Mouse (Mus musculus): ENCODE data around the gene Rxra. TPM values are rescaled to one million over a fixed set of nuclear protein-coding genes. Genes with fewer than 3 reads are reported as not detected.

Gene Rxra
- total RNA-seq, 2 experiments from 2014 or later = 25.1 to 27.9 TPM

DNA sequence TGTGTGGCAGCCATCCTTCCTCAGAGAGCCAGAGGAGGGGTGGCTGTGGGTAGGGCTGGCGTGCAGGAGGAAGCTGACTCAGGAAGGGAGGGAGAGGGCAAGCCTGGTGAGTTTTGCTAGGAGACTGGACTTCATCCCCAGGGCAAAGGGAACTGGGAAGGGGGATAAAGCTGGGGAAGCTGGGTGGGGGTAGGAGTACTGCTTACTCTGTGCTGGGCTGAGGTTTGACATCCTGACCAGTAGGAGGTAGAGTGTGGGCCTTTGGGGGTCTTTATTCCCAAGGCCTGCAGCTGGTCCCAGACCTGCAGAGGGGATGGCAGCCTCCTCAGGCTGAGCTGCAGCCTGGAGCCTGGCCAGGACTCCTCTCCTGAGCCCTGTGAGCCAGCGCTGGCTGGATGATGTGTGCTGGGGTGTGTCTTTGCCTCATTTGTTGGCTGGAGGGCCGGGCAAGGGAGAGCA, 4.6 kb upstream of the Rxra start:
- DNase-seq = no peak

DNA sequence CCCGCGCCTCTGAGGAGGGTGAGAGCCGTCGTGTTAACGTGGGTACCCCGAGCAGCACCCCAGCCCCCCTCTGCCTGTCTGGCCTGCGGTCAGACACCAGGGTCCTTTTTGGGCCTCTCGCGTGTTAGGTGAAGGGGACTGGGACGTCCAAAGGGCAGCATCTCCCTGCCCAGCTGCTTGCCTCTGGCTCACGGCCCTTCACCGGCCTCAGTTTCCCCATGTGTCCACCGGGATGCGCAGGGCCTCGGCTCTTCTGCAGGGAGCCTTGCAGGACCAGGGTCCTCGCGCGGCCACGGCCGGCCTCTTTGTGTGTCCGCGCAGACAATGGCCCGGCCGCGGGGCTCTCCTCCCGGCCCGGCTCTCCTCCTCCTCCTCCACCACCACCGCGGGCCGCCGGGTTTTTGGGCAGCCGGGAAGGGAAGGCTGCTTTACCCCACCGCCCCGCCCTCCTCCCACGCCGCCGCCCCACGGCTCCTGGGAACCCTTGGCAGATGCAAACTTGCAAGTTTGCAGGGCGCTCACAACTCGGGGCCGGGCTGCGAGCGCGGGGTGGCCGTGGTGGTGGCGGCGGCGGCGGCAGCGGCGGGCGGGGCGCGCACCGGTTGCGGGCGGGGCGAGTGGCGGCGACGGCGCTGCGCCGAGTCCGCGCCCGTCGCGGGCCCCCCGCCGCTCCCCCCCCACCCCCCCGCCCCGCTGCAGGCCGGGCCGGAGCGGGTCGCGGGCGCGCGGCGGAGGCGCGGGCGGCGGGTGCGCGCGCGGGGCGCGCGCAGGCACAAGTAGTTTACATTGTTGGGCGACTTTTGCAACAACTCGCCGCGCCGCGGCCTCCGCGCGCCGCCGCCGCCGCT, 462 bp downstream of the Rxra start:
- peak; percentile 50 to 55 for DNase-seq

DNA sequence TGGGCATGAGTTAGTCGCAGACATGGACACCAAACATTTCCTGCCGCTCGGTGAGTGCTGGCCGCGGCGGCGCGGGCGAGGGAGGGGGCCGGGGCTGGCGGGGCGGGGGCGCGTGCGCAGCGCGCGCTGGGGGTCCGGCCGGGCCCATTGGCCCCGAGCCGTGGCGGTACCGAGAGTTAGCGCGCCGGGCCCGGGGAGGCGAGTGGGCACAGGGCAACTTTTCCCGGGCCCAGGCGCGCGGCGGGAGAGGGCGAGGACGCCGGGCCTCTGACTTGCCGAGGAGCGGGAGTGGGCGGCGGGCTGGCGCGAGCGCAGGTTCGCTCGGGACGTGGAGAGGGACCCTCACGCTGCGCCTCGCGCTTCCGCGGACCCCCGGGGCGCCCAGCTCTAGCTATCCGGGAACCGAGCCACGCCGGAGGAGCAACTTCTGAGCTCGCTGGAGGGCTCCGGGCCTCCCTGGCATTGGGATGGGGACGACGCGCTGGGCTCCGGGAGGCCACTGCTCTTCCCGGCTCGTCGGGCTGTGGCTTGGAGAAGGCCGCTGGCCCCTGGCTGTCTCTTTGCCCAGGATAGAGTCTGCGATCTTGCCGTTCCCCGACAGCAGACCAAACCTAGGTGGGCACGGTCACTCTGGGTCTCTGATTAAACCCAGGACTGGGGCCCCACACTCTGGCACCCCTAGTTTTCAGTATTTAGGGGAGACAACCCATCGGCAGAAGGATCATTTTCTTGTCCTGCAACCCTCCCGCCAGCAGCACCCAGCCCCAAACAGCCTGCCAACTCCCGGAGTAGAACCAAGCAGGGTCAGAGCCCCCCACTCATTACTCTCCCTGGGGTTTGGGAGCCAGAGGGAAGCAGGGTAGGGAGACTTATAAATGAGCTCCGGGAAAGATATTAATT, 1.4 kb downstream of the Rxra start:
- DNase-seq = peak; percentile 24 to 40

DNA sequence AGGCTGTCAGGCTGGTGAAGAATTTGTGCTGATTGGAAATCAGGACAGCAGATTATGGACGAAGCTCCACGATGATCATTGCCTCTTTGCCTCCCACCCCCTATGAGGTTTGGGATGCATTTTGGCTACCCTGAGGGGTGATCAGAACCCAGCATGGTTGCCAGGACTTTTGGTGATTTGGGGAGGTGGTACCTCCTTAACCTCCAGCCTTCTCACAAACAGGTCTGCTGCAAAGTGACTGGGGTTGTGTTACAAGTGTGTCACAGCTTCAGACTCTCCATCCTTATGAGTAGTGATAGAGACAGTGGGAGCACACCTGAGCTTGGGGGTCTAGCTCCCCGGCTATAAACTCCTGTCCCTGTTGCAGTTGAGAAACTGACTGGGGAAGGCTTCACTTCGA, 2.1 kb downstream of the Rxra start:
- DNase-seq = no peak

DNA sequence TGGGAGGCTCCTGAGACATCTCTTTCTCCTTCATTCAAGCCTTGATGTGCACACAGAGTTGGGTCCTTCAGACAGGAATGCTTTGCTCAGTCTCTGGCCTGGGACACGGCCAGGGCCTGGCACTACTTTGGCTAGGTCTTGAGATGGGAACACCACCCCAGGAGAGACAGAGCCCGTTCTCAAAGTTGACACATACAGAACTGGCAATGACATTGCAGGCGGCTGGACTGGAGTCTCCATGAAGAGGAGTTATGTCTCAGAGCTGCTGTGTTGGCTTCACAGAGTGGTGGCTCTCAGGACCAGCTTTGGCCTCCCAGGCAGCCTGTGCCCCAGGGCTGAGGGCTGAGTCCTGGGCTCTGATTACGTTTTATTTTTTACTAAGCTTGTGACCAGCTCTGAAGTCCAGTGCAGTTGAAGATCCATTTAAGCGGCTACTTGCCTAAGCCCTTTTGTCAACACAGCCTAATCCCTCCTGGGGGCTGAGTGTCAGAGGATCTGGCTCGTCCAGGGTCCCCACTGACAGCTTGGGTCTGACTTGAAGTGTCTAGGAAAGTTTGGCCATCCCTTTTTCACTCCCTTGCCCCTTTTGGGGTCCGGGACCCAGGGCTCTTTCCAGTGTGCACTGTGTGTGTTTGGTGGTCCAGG, 2.7 kb downstream of the Rxra start:
- no peak for DNase-seq

DNA sequence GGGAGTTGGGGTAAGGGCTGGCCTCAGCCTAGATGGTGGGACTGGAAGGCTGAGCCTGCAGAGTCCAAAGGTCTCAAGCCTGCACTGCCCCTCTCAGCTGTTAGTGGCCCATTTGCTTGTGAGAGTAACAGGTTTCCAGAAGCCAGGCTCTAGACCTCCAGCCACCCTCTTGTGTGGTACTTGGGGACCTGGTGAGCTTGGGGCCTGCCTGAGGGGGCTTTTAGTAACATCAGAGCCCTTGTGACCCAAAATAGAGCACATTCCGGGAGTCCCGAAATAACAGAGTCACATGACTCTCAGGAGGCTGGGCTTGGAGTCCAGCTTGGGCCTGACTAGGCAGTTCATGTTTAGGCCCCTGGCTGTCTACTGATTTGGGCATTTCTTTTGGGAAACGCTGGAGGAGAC, 3.4 kb downstream of the Rxra start:
- DNase-seq = no peak

DNA sequence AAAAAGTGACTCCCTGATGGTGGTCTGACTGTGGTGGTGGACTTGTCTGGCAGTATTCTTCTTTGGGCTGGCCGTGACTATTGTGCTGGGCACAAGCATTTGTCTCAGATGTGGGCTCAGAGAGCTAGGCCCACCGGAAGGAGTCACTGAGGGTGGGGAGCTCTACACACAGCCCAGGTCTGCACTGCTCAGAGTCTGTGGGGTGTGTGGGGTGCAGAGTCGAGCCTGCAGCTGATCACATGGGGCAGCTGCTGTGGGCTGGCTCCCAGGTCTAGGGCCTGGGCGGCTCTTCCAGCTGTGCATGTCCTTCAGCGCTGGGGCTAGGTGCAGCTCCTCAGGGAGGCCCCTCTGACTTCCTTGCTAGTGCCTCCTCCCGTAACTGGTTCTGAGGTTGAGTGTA, 3.8 kb downstream of the Rxra start:
- DNase-seq = no peak

DNA sequence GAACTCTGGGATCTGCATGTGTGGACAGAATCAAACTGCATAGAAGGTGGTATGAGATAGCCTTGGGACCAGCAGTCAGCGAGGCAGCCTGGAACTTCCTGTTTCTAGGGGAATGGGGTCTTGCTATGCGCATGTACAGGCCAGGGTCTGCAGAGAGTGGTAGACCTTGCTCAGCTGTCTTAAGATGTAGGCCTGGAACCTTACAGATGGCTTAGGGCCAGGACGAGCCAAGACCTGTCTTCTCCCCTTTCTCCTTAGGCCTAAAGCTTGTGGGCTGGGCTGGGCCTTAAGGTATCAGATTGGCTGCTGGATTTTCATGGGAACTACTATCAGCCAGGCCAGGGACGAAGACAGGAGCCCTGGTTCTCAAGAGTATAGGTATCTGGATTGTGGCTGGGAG, 4.4 kb downstream of the Rxra start:
- no peak for DNase-seq

DNA sequence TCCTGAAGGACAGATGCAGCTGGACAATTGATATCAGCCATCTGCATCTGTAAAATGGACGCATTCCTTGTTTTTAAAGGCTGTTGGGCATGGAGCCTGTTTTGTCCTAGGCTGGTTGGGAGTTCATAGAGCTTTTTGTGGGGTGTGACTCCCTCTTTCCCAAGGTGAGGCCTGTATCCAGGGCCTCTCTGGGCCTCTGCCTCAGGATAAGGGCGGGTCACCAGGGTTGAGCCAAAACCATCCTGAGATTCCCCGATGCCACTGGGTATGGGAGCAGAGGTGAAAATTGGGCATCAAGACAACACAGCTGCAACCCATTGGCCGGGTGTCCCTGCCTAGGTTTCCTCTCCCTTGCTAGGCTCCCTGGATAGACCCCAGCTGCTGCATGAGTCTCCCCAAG, 5.2 kb downstream of the Rxra start:
- no peak for DNase-seq

DNA sequence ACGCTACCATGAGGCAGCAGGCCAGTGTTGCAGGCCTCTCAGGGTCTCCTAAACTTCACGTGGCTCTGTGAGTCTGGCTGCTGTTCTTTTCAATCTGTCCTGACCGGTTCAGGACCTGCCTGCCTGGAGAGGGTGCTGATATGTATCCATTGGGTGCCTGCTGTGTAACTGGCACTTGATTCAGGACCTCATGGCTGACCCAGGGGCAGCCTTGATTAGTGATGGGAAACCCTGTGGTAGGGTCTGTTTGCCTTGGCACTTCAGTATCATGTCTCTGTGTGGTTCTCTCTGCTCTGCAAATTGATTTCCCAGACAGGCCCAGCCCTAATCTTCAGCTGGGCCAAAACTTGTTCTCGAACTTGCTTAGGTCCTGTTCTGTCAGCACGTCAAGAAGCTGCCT, 5.9 kb downstream of the Rxra start:
- DNase-seq = no peak

DNA sequence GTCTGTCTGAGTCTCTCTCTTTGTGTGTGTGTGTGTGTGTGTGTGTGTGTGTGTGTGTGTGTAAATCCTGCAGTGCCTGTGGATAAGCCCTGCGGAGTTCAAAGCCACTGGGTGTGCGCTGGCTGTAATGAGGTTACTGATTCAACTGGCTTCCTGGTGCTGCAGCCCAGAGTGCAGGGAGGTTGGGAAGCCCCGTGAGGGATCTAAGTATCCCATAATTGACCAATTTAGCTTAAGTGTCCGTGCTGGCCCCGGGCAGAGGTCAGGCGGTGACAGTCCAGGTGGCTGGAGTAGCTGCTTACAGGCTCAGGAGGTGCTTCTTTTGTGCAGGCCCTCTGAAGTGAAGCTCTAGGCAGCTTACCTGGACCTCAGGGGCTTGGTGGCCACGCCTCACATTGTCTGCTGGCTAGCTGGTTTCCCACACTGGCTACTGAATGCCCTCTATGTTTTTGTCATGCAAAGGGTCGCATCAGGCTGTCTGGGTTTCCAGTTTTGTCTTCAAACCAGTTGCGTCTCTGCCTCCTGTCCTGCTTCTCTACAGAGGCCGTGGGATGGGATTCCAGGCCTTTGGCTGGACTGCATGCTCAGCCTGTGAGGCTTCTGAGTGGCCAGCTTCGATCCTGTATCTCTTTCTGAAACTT, 7.9 kb downstream of the Rxra start:
- no peak for DNase-seq

DNA sequence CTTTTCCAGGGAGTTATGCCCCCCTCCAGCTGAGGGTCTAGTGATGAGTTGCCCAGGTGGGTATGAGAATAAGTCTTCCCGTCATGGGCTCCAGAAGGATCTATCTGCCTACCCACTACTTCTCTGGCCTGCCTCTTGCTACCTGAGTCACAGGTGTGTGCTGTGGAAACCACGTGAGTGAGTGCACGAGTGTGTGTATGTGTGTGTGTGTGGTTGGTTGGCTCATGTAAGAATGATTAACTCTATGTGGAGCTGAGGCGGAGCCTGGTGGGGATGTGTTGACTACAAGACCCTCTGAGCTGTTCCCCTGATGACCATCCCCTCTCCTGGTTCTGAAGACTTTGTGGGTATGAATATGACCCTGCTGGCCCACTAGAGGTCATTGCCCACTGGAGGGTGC, 9.7 kb downstream of the Rxra start:
- no peak for DNase-seq

DNA sequence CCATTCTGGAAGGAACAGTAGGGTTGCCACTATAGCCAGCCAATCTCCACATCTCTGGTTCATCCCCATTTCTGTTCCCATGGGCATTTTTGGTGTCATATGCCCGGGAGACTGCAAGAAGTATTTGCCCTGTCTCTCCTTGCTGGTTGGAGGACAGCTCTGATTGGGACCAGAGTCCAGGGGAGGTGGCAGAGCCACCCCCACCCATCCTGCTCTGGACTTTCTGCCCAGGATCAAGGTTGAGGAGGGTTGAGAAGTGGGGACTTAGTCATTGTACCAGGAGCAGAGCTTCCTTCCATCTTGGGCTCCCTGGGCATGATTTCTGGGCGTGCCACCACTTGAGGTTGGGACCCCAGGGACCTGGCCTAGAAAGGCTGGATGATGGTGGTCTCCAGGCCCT, 10.1 kb downstream of the Rxra start:
- no peak for DNase-seq

DNA sequence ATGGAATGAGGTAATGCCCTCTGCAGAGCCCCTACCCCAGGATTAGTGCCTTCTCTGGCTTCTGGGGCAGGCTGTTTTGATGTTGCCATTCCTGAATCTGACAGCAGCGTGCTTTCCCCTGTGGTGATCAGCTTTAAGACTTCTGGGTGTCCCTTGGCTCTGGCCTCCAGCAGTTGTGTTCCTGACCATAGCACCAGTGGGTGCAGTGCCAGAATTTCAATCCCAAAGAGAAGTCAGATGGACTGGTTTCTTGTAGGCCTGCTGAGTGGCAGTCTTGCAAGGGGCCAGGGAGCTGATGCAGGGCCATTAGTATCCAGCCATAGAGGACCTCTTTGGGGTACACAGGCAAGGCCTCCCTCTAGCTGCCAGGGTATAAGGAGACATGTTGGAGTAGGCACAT, 10.8 kb downstream of the Rxra start:
- DNase-seq = no peak

DNA sequence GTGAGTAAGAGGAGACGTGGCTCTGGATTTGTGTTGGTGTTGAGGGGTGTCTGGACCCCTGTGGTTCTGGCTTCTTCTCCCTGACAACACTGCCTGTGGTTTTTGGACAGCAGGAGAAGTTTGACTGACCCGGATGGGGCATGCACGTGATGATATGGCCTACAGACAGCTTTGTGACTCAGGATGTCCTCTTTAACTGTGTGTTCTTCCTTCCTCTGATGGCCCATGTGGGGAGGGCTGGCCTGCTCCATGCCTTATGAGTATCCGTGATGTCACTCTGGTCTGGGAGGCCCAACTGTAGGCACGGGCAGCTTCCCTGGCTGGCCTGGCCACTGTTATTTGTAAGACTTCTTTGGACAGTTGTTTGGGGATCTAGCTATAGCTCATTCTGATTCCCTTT, 11.7 kb downstream of the Rxra start:
- DNase-seq = no peak

DNA sequence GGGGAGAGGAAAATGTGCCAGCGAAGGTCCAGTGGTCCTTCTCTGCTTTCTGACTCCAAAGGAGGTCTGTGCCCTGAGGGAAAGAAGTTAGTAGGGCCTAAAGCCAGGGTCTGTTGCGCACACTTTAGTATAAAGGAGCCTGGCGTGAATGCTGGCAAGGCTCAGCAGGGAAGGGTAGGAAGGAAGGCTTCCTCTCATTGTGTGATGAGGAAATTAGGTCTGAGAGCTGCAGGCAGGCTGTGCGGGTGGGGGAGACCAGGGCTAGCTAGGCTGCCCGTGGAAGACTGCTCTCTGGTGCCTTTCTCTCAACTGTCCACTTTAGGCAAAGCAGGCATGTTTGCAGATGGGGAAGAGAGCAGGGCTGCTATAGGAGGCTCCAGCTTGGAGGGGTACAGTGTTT, 14.5 kb downstream of the Rxra start:
- DNase-seq = no peak

DNA sequence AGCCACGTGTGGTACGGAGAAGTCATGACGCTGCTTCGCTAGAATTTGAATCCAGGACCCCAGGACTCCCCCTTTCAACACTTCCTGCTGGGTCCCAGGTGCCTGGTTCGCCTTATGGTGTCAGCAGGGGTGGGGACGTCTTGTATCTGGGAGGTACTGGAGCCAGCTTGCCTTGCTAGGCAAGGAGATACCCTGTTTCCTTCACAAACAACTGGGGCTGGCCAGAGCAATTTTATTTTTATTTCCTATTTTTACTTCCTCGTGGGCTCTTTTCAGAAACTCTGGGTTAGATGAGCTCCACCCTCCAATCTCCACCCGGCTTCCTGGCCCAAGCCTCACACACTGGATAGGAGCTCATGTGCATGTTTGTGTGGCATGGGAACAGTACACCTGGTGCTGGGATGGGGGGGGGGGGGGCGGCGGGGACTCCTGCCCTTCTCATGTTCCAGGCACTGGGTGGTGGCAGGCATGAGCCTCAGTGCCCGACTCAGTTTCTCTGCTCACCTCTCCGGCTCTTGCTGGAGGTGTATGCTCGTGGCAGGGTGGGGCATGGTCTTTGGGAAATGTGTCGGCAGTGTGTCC, 15.0 kb downstream of the Rxra start:
- no peak for DNase-seq

DNA sequence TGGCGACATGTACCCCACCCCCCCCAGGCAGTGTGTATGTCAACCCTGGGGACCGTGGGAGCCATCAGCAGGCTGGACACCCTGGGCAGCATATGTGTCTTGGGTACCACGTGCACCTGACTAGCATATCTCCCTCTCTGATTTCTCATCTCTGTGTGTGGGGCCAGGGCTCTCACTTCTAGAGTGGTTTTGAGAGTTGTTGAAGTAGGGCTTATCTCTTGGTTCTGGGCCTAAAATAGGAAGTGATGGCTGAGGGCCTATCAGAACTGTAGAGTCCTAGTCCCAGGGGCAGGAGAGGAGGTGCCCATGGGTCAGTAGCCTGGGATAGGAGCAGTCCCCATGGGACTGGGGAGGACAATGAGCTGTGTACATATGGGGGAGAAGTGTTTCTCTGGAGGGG, 16.4 kb downstream of the Rxra start:
- no peak for DNase-seq

DNA sequence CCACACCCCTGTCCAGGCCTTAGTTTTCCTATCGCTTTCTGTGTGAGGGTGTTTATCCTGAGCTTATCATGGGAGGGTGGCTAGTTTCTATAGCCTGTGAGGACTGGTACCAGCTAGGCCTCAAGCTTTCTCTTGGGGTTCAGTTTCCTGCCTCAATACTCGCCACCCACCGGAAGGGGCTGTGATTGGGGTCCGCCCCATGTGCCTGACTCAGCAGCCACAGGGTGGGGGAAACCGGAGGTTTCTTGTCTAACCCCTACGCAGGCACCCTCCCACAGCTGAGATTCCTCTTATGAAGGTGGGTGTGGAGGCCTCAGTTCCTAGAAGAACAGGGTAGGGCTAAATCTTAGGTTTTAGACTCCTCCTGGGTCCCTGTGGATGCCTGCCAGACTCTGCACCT, 17.4 kb downstream of the Rxra start:
- DNase-seq = no peak

DNA sequence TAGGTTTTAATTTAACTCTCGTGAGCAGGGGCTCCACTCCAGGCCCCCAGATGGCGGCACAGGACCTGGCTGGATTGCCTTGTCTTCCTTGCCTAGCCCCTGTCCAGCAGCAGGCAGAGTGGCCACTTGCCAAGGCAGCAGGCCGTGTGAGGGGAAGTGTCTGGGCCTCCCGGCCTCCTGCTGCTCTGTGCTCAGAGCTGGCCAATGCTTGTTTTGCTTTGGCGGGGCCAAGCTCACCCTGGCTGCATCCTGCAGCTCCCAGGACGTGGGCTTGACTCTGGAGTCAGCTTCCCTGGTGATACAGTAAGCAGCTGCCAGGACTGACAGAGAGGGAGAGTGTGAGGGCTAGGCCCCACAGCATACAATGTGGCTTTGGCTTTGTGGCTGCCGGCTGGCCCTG, 23.3 kb downstream of the Rxra start:
- DNase-seq = peak; percentile 73 to 76

DNA sequence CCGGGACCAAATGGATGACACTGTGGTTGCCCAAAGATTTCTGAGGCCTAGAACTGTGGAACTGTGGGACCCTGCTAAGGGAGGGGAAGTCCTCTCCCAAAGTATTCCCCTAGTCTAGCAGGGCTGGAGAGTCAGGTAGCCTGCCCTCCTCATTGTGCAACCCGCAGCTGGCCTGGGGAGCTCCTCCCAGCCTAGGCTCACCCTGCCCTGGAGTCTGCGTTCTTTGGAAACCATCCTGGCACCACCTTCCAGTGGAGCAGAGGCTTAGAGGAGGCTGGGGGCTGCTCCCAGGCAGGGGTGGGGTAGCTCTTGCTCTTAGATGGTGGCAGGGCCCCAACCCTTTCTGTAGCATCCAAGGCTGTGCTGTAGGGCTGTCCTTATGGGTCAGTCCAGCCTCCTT, 26.0 kb downstream of the Rxra start:
- DNase-seq = no peak

All from layer of hippocampus, postnatal 36 days (tissue).